Mouse (Mus musculus): ENCODE measurements around the gene Grm4. TPM values are rescaled to one million over a fixed set of nuclear protein-coding genes. Genes with fewer than 3 reads are reported as not detected.

The Grm4 gene
- total RNA-seq, 4 experiments from 2014 or later = 0.16 to 0.30 (median 0.23) TPM; not detected in 1

- no peak for DNase-seq (ENCODE audit: low spot score)
Measured at GRCm38 (mm10) chr17:27511865-27512618, 9.2 kb downstream of the Grm4 start.

GRCm38 (mm10) chr17:27511125-27511735 lies 10.0 kb downstream of the Grm4 start:
- DNase-seq (ENCODE audit: low spot score) = no peak

GRCm38 (mm10) chr17:27510258-27511124 lies 10.7 kb downstream of the Grm4 start:
- DNase-seq (ENCODE audit: low spot score) = no peak

GRCm38 (mm10) chr17:27509056-27509455 lies 12.1 kb downstream of the Grm4 start:
- no peak for DNase-seq (ENCODE audit: low spot score)

GRCm38 (mm10) chr17:27508513-27508912 lies 12.7 kb downstream of the Grm4 start:
- no peak for DNase-seq (ENCODE audit: low spot score)

GRCm38 (mm10) chr17:27508002-27508401 lies 13.2 kb downstream of the Grm4 start:
- DNase-seq (ENCODE audit: low spot score) = no peak

- DNase-seq (ENCODE audit: low spot score) = no peak
Measured at GRCm38 (mm10) chr17:27507591-27507945, 13.6 kb downstream of the Grm4 start.

GRCm38 (mm10) chr17:27506871-27507590 lies 14.2 kb downstream of the Grm4 start:
- no peak for DNase-seq (ENCODE audit: low spot score)

- DNase-seq (ENCODE audit: low spot score) = no peak
Measured at GRCm38 (mm10) chr17:27506362-27506761, 14.8 kb downstream of the Grm4 start.

GRCm38 (mm10) chr17:27505221-27505881 lies 15.9 kb downstream of the Grm4 start:
- no peak for DNase-seq (ENCODE audit: low spot score)

- no peak for DNase-seq (ENCODE audit: low spot score)
Measured at GRCm38 (mm10) chr17:27503869-27504268, 17.3 kb downstream of the Grm4 start.

GRCm38 (mm10) chr17:27502736-27503445 lies 18.3 kb downstream of the Grm4 start:
- no peak for DNase-seq (ENCODE audit: low spot score)

- no peak for DNase-seq (ENCODE audit: low spot score)
Measured at GRCm38 (mm10) chr17:27502288-27502687, 18.9 kb downstream of the Grm4 start.

- no peak for DNase-seq (ENCODE audit: low spot score)
Measured at GRCm38 (mm10) chr17:27501331-27502251, 19.6 kb downstream of the Grm4 start.

- DNase-seq (ENCODE audit: low spot score) = no peak
Measured at GRCm38 (mm10) chr17:27500811-27501210, 20.4 kb downstream of the Grm4 start.

- no peak for DNase-seq (ENCODE audit: low spot score)
Measured at GRCm38 (mm10) chr17:27499080-27499479, 22.1 kb downstream of the Grm4 start.

- DNase-seq (ENCODE audit: low spot score) = no peak
Measured at GRCm38 (mm10) chr17:27497798-27498197, 23.4 kb downstream of the Grm4 start.

GRCm38 (mm10) chr17:27495008-27495540 lies 26.1 kb downstream of the Grm4 start:
- DNase-seq (ENCODE audit: low spot score) = no peak

- DNase-seq (ENCODE audit: low spot score) = no peak
Measured at GRCm38 (mm10) chr17:27493969-27494368, 27.2 kb downstream of the Grm4 start.

Data from heart, adult 8-10 months (tissue).